Mouse (Mus musculus) spleen, adult 2 months (tissue): ENCODE measurements around the gene Mettl2. TPM values are rescaled to one million over a fixed set of nuclear protein-coding genes. Genes with fewer than 3 reads are reported as not detected.
"Not testable (repeated sequence)": the region's sequence is repeated elsewhere in the genome, so short reads cannot be mapped to it uniquely, and the experiment has no call there.

Source experiments
- DNase-seq, 2 experiments: peaks; one replicate each; pipeline versions ENCODE4 v3.0.0 to v3.0.0-alpha.2; 2012 to 2021; ENCODE audit warnings: low spot score in 2 of 2, low read depth in 1 of 2
- H3K27ac ChIP-seq: fragments of 200-500 bp; 2 replicates; pipeline ENCODE4 v1.5.1; 2012; ENCODE audit warnings: low read length, inconsistent platforms; ENCODE audit not compliant: insufficient read depth
- H3K27me3 ChIP-seq: fragments of 200-500 bp; 2 replicates; pipeline ENCODE4 v1.6.1; 2012; ENCODE audit warnings: mild to moderate bottlenecking, moderate library complexity, low read length, inconsistent platforms; ENCODE audit not compliant: control insufficient read depth, insufficient read depth
- H3K36me3 ChIP-seq: fragments of 200-500 bp; 2 replicates; pipeline ENCODE4 v1.6.1; 2012; ENCODE audit warnings: mild to moderate bottlenecking, low read length, inconsistent platforms; ENCODE audit not compliant: control insufficient read depth, insufficient read depth
- H3K4me1 ChIP-seq: fragments of 200-500 bp; 2 replicates; pipeline ENCODE4 v1.6.1; 2011; ENCODE audit warnings: inconsistent platforms; ENCODE audit not compliant: control insufficient read depth, insufficient read depth, insufficient read length
- H3K4me3 ChIP-seq: fragments of 200-500 bp; 2 replicates; pipeline ENCODE4 v1.5.1; 2011; ENCODE audit warnings: mild to moderate bottlenecking, inconsistent platforms; ENCODE audit not compliant: insufficient read depth, insufficient read length; ENCODE audit errors: extremely low read depth
- CTCF ChIP-seq: fragments of 200-500 bp; IDR thresholded peaks from 2 replicates; pipeline ENCODE4 v1.5.1; 2011; ENCODE audit warnings: mild to moderate bottlenecking, inconsistent platforms; ENCODE audit not compliant: insufficient read depth, insufficient read length, insufficient replicate concordance; ENCODE audit errors: extremely low read depth
- POLR2A ChIP-seq: fragments of 200-500 bp; IDR thresholded peaks from 2 replicates; pipeline ENCODE4 v1.6.1; 2011; ENCODE audit warnings: low read depth, low read length, inconsistent platforms
- WGBS: fragments of 180-500 bp; shearing (Covaris S2); methylation state at CpG from one replicate; pipeline ENCODE4 v1.1.7; 2018; 5-methylcytosine and 5-hydroxymethylcytosine counted together
- polyA plus RNA-seq: library from polyadenylated mRNA; depleted of rRNA; stranded (reverse); fragments of >200 nt; gene quantifications from 2 replicates; pipeline ENCODE4 v1.2.3, GENCODE M21; 2012; rRNA removed

Mettl2 gene
- 8.5 and 10.3 TPM in 2 replicates for polyA plus RNA-seq

- Histone ChIP-seq H3K4me1 (no peaks in the 10 kb centered on the region; the same call in 1 of the 2 replicates), H3K27ac (no peak within 1 kb of the TSS; the same call in 1 of the 2 replicates), H3K36me3 (peaks cover 4% of the 10 kb centered on the region; the same call in 1 of the 2 replicates), H3K27me3 (no peaks in the 10 kb centered on the region), H3K4me3 (peak within 1 kb of the TSS; percentile 77)
- peak; percentile 35; the same call in 1 of the 2 replicates for TF ChIP-seq CTCF
- no peak for TF ChIP-seq POLR2A
- WGBS = 2% methylated on average over 37 of the region's 38 CpGs
- DNase-seq = peak; percentile 64 to 80
These were observed at the start of gene Mettl2 for GRCm38 (mm10) chr11:105125735-105126519. TSS of gene Mettl2 (plus strand) at chr11:105126425.

- not testable (repeated sequence) for H3K27me3 ChIP-seq, H3K27ac ChIP-seq, H3K4me1 ChIP-seq, H3K36me3 ChIP-seq, H3K4me3 ChIP-seq, DNase-seq
- 81% methylated on average over 22 of the region's 22 CpGs for WGBS
These were observed 13.8 kb upstream of the Mettl2 start for GRCm38 (mm10) chr11:105112448-105112847.

- TF ChIP-seq CTCF = no peak
- no peak for TF ChIP-seq POLR2A
- no peaks in the 10 kb centered on the region for H3K27me3 ChIP-seq
- H3K4me1 ChIP-seq = no peaks in the 10 kb centered on the region
- H3K4me3 ChIP-seq = no peak overlapping the region
- 79% methylated on average over 7 of the region's 7 CpGs for WGBS
- H3K27ac ChIP-seq = no peak overlapping the region
- H3K36me3 ChIP-seq = no peaks in the 10 kb centered on the region
- DNase-seq = no peak
These were observed 8.4 kb upstream of the Mettl2 start for GRCm38 (mm10) chr11:105117814-105118213.

GRCm38 (mm10) chr11:105120551-105121061 is 5.6 kb upstream of the Mettl2 start:
- Histone ChIP-seq H3K27ac (no peak overlapping the region), H3K27me3 (no peaks in the 10 kb centered on the region), H3K4me3 (no peak overlapping the region), H3K4me1 (no peaks in the 10 kb centered on the region), H3K36me3 (no peaks in the 10 kb centered on the region)
- TF ChIP-seq POLR2A (no peak), CTCF (no peak)
- WGBS = 47% methylated on average over 4 of the region's 4 CpGs
- DNase-seq = no peak

GRCm38 (mm10) chr11:105121792-105122191 is 4.4 kb upstream of the Mettl2 start:
- not testable (repeated sequence) for H3K27ac ChIP-seq, H3K4me3 ChIP-seq, H3K27me3 ChIP-seq, DNase-seq, H3K36me3 ChIP-seq, H3K4me1 ChIP-seq
- WGBS = 68% methylated on average over 5 of the region's 5 CpGs

- H3K27me3 ChIP-seq = no peaks in the 10 kb centered on the region
- H3K27ac ChIP-seq = no peak overlapping the region
- H3K4me3 ChIP-seq = no peak overlapping the region
- H3K36me3 ChIP-seq = no peaks in the 10 kb centered on the region
- H3K4me1 ChIP-seq = no peaks in the 10 kb centered on the region; the same call in 1 of the 2 replicates
- DNase-seq = peak; percentile 23 to 26
- peak; percentile 49; the same call in 1 of the 2 replicates for TF ChIP-seq CTCF
- TF ChIP-seq POLR2A = no peak
- WGBS = 10% methylated on average over 9 of the region's 9 CpGs
These were observed 2.2 kb upstream of the Mettl2 start for GRCm38 (mm10) chr11:105123986-105124385.

GRCm38 (mm10) chr11:105126520-105127029 is 350 bp downstream of the Mettl2 start:
- H3K4me3 ChIP-seq = peak overlapping the region; percentile 77
- no peak overlapping the region for H3K27ac ChIP-seq
- TF ChIP-seq CTCF (no peak), POLR2A (no peak)
- DNase-seq = no peak
- H3K4me1 ChIP-seq = no peaks in the 10 kb centered on the region; the same call in 1 of the 2 replicates
- H3K27me3 ChIP-seq = no peaks in the 10 kb centered on the region
- peaks cover 5% of the 10 kb centered on the region for H3K36me3 ChIP-seq
- under 1% methylated on average over 49 of the region's 49 CpGs for WGBS
